Mouse (Mus musculus) hindbrain, embryonic 16.5 days (tissue): Measurements from ENCODE around the gene Rprd1b. TPM values are rescaled to one million over a fixed set of nuclear protein-coding genes. Genes with fewer than 3 reads are reported as not detected.

Source experiments
- ATAC-seq: fragments of 200-750 bp; cut with Nextera tagmentation; 2 replicates; pipeline ENCODE4 v1.8.0; 2017; ENCODE audit warnings: moderate TSS enrichment, moderate library complexity
- H3K27ac ChIP-seq: fragments of 300-500 bp; sonication (generic); 2 replicates; pipeline ENCODE4 v1.5.1; 2014; ENCODE audit warnings: low read depth, mild to moderate bottlenecking, control low read depth, low read length, moderate library complexity
- H3K27me3 ChIP-seq: fragments of 300-500 bp; sonication (generic); replicated peaks from 2 replicates; pipeline ENCODE4 v1.6.1; 2014; ENCODE audit warnings: low read length; ENCODE audit not compliant: control insufficient read depth, insufficient read depth
- H3K36me3 ChIP-seq: fragments of 300-500 bp; sonication (generic); 2 replicates; pipeline ENCODE4 v1.6.1; 2014; ENCODE audit warnings: mild to moderate bottlenecking, low read length, moderate library complexity, mixed read lengths; ENCODE audit not compliant: control insufficient read depth, insufficient read depth
- H3K4me1 ChIP-seq: fragments of 300-500 bp; sonication (generic); 2 replicates; pipeline ENCODE4 v1.6.1; 2014; ENCODE audit warnings: low read depth, low read length; ENCODE audit not compliant: control insufficient read depth, insufficient read depth
- H3K4me2 ChIP-seq: fragments of 300-500 bp; sonication (generic); 2 replicates; pipeline ENCODE4 v1.6.1; 2014; ENCODE audit warnings: mild to moderate bottlenecking, low read length, control low read depth, moderate library complexity
- H3K4me3 ChIP-seq: fragments of 300-500 bp; sonication (generic); 2 replicates; pipeline ENCODE4 v1.5.1; 2014; ENCODE audit warnings: mild to moderate bottlenecking, low read length, control low read depth, moderate library complexity
- H3K9ac ChIP-seq: fragments of 300-500 bp; sonication (generic); 2 replicates; pipeline ENCODE4 v1.6.1; 2014; ENCODE audit warnings: low read depth, mild to moderate bottlenecking, control low read depth, low read length, moderate library complexity
- H3K9me3 ChIP-seq: fragments of 300-500 bp; sonication (generic); 2 replicates; pipeline ENCODE4 v1.6.1; 2014; ENCODE audit warnings: mild to moderate bottlenecking, low read length, moderate library complexity; ENCODE audit not compliant: control insufficient read depth
- WGBS: fragments of 180-500 bp; shearing (Covaris S2); extraction: QIAGEN DNeasy Blood & Tissue Kit; methylation state at CpG from one replicate; pipeline ENCODE4 v1.1.7; 2014; 5-methylcytosine and 5-hydroxymethylcytosine counted together
- polyA plus RNA-seq: library from polyadenylated mRNA; unstranded; fragments of >200 nt; fragmentation: Nextera tagmentation; extraction: Ambion mirVana; gene quantifications from 2 replicates; pipeline ENCODE4 v1.2.1, GENCODE M21; 2015

Gene Rprd1b
- polyA plus RNA-seq, 1 experiment from 2014 or later = 30.0 TPM

DNA sequence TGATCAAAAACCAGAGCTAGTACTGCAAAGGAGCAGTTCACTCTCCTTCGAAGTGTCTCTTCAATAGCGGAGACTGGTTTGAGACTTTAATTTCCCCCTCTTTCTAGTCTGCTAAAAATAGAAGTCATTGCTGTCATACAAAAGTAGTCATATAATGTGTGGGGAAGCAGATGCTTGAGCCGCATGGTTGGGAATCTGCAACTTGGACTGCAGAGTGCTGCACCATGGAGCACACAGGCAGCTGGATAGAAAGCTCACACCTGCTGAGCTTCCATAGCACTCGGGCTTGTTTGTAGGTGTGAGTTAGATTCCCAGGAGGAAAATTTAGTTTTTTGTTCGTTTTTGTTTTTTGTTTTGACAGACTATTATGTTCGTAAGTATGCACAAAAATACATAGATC lies 8.1 kb downstream of the Rprd1b start:
- Histone ChIP-seq H3K4me3 (no peak overlapping the region), H3K4me2 (no peak overlapping the region), H3K36me3 (peaks cover 2% of the 10 kb centered on the region; the same call in 1 of the 2 replicates), H3K9me3 (no peaks in the 10 kb centered on the region), H3K9ac (no peak overlapping the region), H3K27me3 (no peaks in the 10 kb centered on the region), H3K4me1 (peaks cover 3% of the 10 kb centered on the region), H3K27ac (no peak overlapping the region)
- 89% methylated on average over 6 of the region's 6 CpGs for WGBS
- no peak for ATAC-seq

DNA sequence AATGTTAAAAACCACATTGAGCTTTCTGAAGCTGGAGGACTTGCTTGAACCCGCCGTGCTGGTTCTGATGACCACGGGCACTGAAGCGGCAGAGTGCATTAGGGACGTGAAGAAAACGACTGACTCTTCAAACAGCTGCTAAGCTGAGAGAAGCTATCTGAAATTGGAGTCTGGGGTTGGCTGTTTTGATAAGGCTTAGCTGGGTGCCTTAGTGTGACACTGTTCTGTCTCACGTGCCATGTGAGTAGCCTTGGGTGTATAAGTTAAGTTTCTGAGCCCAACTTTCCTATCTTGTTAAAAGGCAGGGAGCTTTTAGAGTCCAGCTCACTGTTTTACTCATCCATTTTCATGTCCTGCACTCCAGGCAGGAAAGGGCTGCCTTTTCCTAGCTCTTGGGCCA lies 8.7 kb downstream of the Rprd1b start:
- Histone ChIP-seq H3K9ac (no peak overlapping the region), H3K4me3 (no peak overlapping the region), H3K9me3 (no peaks in the 10 kb centered on the region), H3K27ac (no peak overlapping the region), H3K36me3 (peaks cover 2% of the 10 kb centered on the region; the same call in 1 of the 2 replicates), H3K4me1 (no peaks in the 10 kb centered on the region), H3K4me2 (no peak overlapping the region), H3K27me3 (no peaks in the 10 kb centered on the region)
- WGBS = 83% methylated on average over 7 of the region's 7 CpGs
- ATAC-seq = no peak

DNA sequence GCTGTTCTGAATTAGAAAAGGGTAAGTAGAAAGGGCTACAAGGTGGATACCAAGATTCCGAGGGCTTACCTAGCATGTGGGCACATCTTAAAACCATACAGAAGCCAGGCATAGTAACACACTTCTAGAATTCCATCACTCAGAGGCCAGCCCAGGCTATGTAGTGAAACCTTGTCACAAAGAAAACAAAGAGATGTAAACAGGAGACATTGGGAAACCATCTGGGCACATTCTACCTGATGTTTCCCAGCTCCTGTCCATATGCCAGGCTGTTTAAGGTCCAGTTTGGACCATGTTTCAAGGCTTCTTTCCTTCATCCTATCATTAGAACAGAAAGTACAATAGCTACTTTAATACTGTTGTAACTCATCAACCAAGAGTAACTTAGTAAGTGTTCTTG lies 9.3 kb downstream of the Rprd1b start:
- H3K4me3 ChIP-seq = no peak overlapping the region
- no peak overlapping the region for H3K4me2 ChIP-seq
- H3K27me3 ChIP-seq = no peaks in the 10 kb centered on the region
- no peak overlapping the region for H3K9ac ChIP-seq
- 93% methylated on average over 1 of the region's 1 CpGs for WGBS
- H3K4me1 ChIP-seq = no peaks in the 10 kb centered on the region
- no peak overlapping the region for H3K27ac ChIP-seq
- no peak for ATAC-seq
- H3K9me3 ChIP-seq = no peaks in the 10 kb centered on the region
- peaks cover 2% of the 10 kb centered on the region; the same call in 1 of the 2 replicates for H3K36me3 ChIP-seq

DNA sequence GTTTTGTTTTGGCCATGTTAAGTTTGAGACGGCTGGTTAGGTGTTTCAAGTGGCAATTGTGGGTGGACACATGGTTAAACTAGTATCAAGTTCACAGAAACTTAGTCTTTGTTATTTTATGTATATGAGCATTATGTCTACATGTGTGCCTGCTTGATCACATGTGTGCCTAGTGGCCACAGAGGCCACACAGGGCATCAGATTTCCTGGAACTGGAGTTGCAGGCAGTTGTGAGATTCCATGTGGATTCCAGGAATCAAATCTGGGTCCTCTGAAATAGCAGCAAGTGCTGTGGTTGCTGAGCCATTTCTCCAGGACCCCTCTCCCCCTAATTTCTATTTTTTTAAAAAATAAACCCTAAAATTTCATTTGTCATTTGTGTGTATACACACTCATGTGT lies 11.4 kb downstream of the Rprd1b start:
- Histone ChIP-seq H3K27me3 (no peaks in the 10 kb centered on the region), H3K4me1 (no peaks in the 10 kb centered on the region), H3K9ac (no peak overlapping the region), H3K9me3 (no peaks in the 10 kb centered on the region), H3K27ac (no peak overlapping the region), H3K4me2 (no peak overlapping the region), H3K4me3 (no peak overlapping the region), H3K36me3 (peaks cover 6% of the 10 kb centered on the region; the same call in 1 of the 2 replicates)
- ATAC-seq = no peak
- WGBS = 86% methylated on average over 1 of the region's 1 CpGs

DNA sequence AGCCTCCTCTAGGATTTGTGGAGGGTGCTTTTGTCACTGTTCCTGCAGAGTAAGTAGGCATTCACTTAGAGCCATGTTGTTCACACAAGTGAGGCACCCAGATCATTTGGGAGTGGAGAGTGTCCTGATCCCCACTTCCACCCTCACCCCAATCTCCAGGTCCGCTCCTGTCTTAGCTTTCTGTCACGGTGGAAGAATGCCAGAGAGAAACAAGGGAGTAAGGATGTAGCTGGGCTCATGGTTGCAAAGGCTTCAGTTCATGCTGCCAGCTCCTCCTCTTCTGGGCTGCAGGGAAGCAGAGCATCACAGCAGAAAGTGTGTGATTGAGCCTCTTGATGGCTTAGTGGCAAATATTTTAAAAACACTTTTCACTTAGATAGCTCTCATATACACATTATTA lies 12.1 kb downstream of the Rprd1b start:
- Histone ChIP-seq H3K36me3 (peaks cover 6% of the 10 kb centered on the region; the same call in 1 of the 2 replicates), H3K27me3 (no peaks in the 10 kb centered on the region), H3K27ac (no peak overlapping the region), H3K9me3 (no peaks in the 10 kb centered on the region), H3K4me1 (no peaks in the 10 kb centered on the region), H3K9ac (no peak overlapping the region), H3K4me3 (no peak overlapping the region), H3K4me2 (no peak overlapping the region)
- 86% methylated on average over 2 of the region's 2 CpGs for WGBS
- no peak for ATAC-seq

DNA sequence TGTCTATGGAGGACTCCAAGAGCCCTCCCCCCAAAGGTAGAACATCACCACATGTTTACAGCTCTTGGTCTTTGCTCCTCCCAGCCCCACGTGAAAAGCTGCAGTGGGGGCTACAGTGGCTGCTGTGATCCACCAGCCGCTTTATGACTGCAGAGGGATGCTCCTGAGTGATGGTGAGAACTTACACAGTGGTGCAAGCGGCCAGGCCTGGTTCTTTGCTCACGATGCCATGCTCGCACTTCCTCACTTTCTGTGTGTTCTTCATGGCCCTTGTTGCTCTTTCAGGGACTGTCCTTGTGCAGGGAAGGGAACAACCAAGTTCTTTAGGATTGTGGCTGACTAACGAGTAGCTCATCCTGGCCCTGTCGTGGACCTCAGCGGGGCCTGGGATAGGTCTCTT lies 15.2 kb downstream of the Rprd1b start:
- H3K4me2 ChIP-seq = no peak overlapping the region
- H3K9me3 ChIP-seq = no peaks in the 10 kb centered on the region
- no peaks in the 10 kb centered on the region for H3K4me1 ChIP-seq
- no peak for ATAC-seq
- no peak overlapping the region for H3K27ac ChIP-seq
- no peak overlapping the region for H3K4me3 ChIP-seq
- peaks cover 7% of the 10 kb centered on the region; the same call in 1 of the 2 replicates for H3K36me3 ChIP-seq
- WGBS = 91% methylated on average over 8 of the region's 8 CpGs
- H3K9ac ChIP-seq = no peak overlapping the region
- H3K27me3 ChIP-seq = no peaks in the 10 kb centered on the region

DNA sequence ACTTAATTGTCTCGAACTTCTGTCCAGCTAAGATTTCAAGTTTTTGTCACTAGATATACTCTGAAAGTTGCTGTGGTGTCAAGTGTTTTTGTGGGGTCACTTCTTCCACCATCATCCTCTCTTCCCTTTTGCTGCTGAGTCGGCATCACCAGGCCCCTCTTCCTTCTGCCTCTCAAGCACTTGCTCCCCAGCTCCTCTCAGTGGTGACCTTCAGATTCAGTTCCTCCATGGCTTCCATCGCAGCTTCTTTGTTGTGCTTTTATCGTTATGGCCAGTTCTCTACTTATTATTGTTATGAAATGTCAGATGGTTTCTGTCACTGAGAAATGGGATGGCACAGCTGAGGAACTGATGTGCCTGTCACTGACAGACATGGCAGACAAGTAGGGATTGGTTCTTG lies 17.9 kb downstream of the Rprd1b start:
- no peak overlapping the region for H3K9ac ChIP-seq
- H3K9me3 ChIP-seq = no peaks in the 10 kb centered on the region
- no peak for ATAC-seq
- 81% methylated on average over 4 of the region's 4 CpGs for WGBS
- H3K4me3 ChIP-seq = no peak overlapping the region
- no peaks in the 10 kb centered on the region for H3K27me3 ChIP-seq
- H3K4me1 ChIP-seq = no peaks in the 10 kb centered on the region
- H3K27ac ChIP-seq = no peak overlapping the region
- peaks cover 10% of the 10 kb centered on the region for H3K36me3 ChIP-seq
- H3K4me2 ChIP-seq = no peak overlapping the region

DNA sequence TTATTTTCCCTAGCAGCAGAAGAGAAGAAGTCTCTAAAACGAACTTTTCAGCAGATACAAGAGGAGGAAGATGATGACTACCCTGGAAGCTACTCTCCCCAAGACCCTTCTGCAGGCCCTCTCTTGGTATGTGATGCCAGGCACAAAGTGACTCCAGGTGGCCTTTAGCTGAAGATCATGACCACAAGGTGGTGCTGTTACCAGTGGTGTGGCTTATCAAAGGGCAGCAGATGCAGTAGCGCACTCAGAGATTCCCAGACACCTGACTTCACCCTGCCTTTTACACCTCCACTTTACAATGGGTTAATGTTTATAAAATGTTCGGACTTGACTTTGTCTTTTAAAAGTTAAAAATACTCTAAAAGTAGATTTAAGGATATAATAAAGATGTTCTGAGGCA lies 19.6 kb downstream of the Rprd1b start:
- Histone ChIP-seq H3K4me2 (no peak overlapping the region), H3K36me3 (peaks cover 16% of the 10 kb centered on the region), H3K9me3 (no peaks in the 10 kb centered on the region), H3K4me3 (no peak overlapping the region), H3K9ac (no peak overlapping the region), H3K27ac (no peak overlapping the region), H3K4me1 (no peaks in the 10 kb centered on the region), H3K27me3 (no peaks in the 10 kb centered on the region)
- no peak for ATAC-seq
- WGBS = 83% methylated on average over 3 of the region's 3 CpGs

DNA sequence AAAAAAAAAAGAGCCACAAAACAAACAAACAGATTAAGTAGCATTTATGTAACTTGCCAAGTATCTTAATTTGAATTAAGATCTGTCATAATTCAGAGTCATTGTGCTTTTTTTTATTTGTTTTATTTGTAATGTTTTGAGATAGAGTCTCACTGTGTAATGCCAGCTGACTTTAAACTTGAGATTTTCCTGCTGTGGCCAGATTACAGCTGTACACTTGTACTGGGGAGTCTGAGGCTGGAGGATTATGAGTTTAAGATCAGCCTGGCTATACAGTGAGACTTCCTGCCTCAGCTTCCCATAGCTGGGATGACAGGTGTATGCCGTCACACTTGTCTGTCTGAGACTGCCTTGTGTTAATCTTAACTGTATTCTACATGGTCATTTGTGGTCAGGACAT lies 20.4 kb downstream of the Rprd1b start:
- no peak for ATAC-seq
- H3K4me3 ChIP-seq = no peak overlapping the region
- H3K4me2 ChIP-seq = no peak overlapping the region
- H3K27ac ChIP-seq = no peak overlapping the region
- 100% methylated on average over 1 of the region's 1 CpGs for WGBS
- H3K9ac ChIP-seq = no peak overlapping the region
- no peaks in the 10 kb centered on the region for H3K4me1 ChIP-seq
- no peaks in the 10 kb centered on the region for H3K9me3 ChIP-seq
- peaks cover 12% of the 10 kb centered on the region for H3K36me3 ChIP-seq
- no peaks in the 10 kb centered on the region for H3K27me3 ChIP-seq

DNA sequence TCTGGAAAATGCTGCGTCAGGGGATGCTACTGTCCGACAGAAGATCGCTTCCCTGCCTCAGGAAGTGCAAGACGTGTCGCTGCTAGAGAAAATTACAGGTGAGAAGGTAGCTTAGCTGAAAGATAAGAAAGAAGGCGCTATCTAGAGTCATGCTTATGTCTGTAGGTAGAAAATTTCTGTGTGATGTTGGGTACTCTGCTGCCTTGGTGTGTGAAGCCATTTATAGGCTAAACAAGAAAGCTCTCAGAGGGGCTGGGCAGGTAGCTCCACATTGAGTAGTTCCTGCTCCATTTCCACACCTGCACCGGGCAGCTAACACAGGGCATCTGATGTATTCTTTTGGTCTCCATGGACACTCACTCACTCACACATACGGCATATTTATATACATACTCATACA lies 21.8 kb downstream of the Rprd1b start:
- peaks cover 12% of the 10 kb centered on the region for H3K36me3 ChIP-seq
- no peak for ATAC-seq
- H3K27me3 ChIP-seq = no peaks in the 10 kb centered on the region
- WGBS = 95% methylated on average over 8 of the region's 8 CpGs
- no peak overlapping the region for H3K27ac ChIP-seq
- H3K4me2 ChIP-seq = no peak overlapping the region
- H3K4me3 ChIP-seq = no peak overlapping the region
- H3K9me3 ChIP-seq = no peaks in the 10 kb centered on the region
- no peaks in the 10 kb centered on the region for H3K4me1 ChIP-seq
- H3K9ac ChIP-seq = no peak overlapping the region
